Mouse (Mus musculus) stomach, postnatal 0 days (tissue): Measurements from ENCODE around the gene Slamf9.

Experiments used
- CTCF ChIP-seq: IDR thresholded peaks from 2 replicates; pipeline ENCODE4 v1.5.1; 2016; ENCODE audit warnings: antibody characterized with exemption, low read depth, mild to moderate bottlenecking, moderate library complexity
- EP300 ChIP-seq: optimal IDR thresholded peaks from 2 replicates; pipeline ENCODE3; 2016; ENCODE audit warnings: antibody characterized with exemption

DNA sequence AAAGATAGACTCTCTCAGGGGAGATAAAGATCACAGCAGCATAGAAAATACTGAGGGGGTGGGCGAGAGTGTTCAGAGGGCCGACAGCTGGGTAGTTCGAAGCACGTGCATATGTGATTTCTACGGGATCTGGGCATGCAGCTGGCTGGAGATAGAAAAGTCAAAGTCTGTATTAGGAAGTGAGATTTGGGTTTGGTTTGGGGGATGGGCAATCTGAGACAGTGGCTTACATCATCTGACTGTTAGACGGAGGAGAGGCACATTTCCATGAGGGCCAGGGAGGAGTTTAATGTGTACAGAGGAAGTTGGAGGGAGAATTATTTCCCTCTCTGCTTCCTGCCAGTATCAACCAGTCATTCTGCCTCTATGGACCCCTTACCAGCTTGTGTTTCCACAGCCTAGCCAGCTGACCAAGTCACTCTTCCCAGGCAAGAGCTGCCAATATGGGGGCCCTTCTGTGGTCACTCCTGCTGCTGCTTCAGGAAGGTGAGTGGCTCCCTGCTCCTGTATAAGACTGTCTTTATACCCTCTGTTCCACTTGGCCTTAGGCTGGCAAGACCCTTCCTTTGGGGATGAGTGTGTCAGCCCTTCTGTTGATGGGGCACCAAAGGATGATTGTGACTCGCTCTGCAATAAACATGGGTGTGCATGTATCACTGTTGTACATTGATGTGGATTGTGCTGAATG, at the start of gene Slamf9:
- TF ChIP-seq EP300 (no peak), CTCF (no peak)
